Mouse (Mus musculus) bone marrow macrophage, adult 2 months (primary cell): ENCODE data around the gene Cdv3. TPM values are rescaled to one million over a fixed set of nuclear protein-coding genes. Genes with fewer than 3 reads are reported as not detected.
A peak's percentile ranks its signal among the peaks of the same experiment; 100 is the strongest.
"Not testable (repeated sequence)": the region's sequence is repeated elsewhere in the genome, so short reads cannot be mapped to it uniquely, and the experiment has no call there.

Experiments
- H3K27ac ChIP-seq: 2 replicates; pipeline ENCODE4 v1.5.1; 2012; ENCODE audit warnings: low read depth, low read length; ENCODE audit not compliant: insufficient read depth
- H3K4me1 ChIP-seq: 2 replicates; pipeline ENCODE4 v1.6.1; 2012; ENCODE audit warnings: low read length; ENCODE audit not compliant: control insufficient read depth, insufficient read depth
- H3K4me3 ChIP-seq: 2 replicates; pipeline ENCODE4 v1.5.1; 2012; ENCODE audit warnings: mild to moderate bottlenecking, low read length, moderate library complexity; ENCODE audit not compliant: insufficient read depth
- CTCF ChIP-seq: IDR thresholded peaks from 2 replicates; pipeline ENCODE4 v1.5.1; 2012; ENCODE audit warnings: low read depth, mild to moderate bottlenecking, low read length, moderate library complexity
- POLR2A ChIP-seq: IDR thresholded peaks from 2 replicates; pipeline ENCODE4 v1.6.1; 2012; ENCODE audit warnings: mild to moderate bottlenecking, low read depth, low read length, borderline replicate concordance
- polyA plus RNA-seq: library from polyadenylated mRNA; stranded (reverse); fragments of >200 nt; gene quantifications from 2 replicates; pipeline ENCODE4 v1.2.4, GENCODE M21; 2012; ENCODE audit not compliant: missing spikeins, insufficient read depth, insufficient read length

Gene Cdv3
- polyA plus RNA-seq, 1 experiment = 93.1 TPM

- Histone ChIP-seq H3K27ac (no peak overlapping the region), H3K4me3 (no peak overlapping the region), H3K4me1 (peaks cover 29% of the 10 kb centered on the region)
- no peak for TF ChIP-seq CTCF
- TF ChIP-seq POLR2A = no peak
Measured at GRCm38 (mm10) chr9:103372271-103373010, 6.8 kb upstream of the Cdv3 start.

- H3K27ac ChIP-seq = no peak overlapping the region
- no peak for TF ChIP-seq POLR2A
- no peak for TF ChIP-seq CTCF
- peaks cover 43% of the 10 kb centered on the region for H3K4me1 ChIP-seq
- H3K4me3 ChIP-seq = no peak overlapping the region
Measured at GRCm38 (mm10) chr9:103369951-103370350, 4.3 kb upstream of the Cdv3 start.

- Histone ChIP-seq H3K4me3 (peak overlapping the region; percentile 58), H3K27ac (peak overlapping the region; percentile 78), H3K4me1 (peaks cover 32% of the 10 kb centered on the region)
- TF ChIP-seq CTCF (no peak), POLR2A (no peak)
Measured at GRCm38 (mm10) chr9:103366356-103366755, 716 bp upstream of the Cdv3 start.

- Histone ChIP-seq H3K4me1 (peaks cover 27% of the 10 kb centered on the region), H3K4me3 (peak overlapping the region; percentile 86), H3K27ac (peak overlapping the region; percentile 87)
- TF ChIP-seq POLR2A = no peak
- no peak for TF ChIP-seq CTCF
Measured at GRCm38 (mm10) chr9:103364601-103365289, 895 bp downstream of the Cdv3 start.

GRCm38 (mm10) chr9:103363730-103364417, 1.8 kb downstream of the Cdv3 start:
- TF ChIP-seq CTCF = no peak
- Histone ChIP-seq H3K27ac (no peak overlapping the region), H3K4me3 (peak overlapping the region; percentile 86), H3K4me1 (peaks cover 20% of the 10 kb centered on the region)

GRCm38 (mm10) chr9:103363088-103363487, 2.6 kb downstream of the Cdv3 start:
- Histone ChIP-seq H3K4me3 (peak overlapping the region; percentile 86; the same call in 1 of the 2 replicates), H3K4me1 (peaks cover 20% of the 10 kb centered on the region), H3K27ac (no peak overlapping the region)
- no peak for TF ChIP-seq CTCF
- TF ChIP-seq POLR2A = no peak

GRCm38 (mm10) chr9:103360642-103361041, 5.0 kb downstream of the Cdv3 start:
- H3K4me1 ChIP-seq = peaks cover 5% of the 10 kb centered on the region
- TF ChIP-seq CTCF = no peak
- TF ChIP-seq POLR2A = no peak
- H3K4me3 ChIP-seq = no peak overlapping the region
- H3K27ac ChIP-seq = no peak overlapping the region

GRCm38 (mm10) chr9:103358545-103358944, 7.1 kb downstream of the Cdv3 start:
- no peak overlapping the region for H3K27ac ChIP-seq
- peaks cover 5% of the 10 kb centered on the region for H3K4me1 ChIP-seq
- no peak overlapping the region for H3K4me3 ChIP-seq
- TF ChIP-seq POLR2A = no peak
- TF ChIP-seq CTCF = no peak

GRCm38 (mm10) chr9:103357893-103358292, 7.7 kb downstream of the Cdv3 start:
- Histone ChIP-seq H3K27ac (no peak overlapping the region), H3K4me1 (peaks cover 3% of the 10 kb centered on the region), H3K4me3 (no peak overlapping the region)
- TF ChIP-seq CTCF = no peak

- not testable (repeated sequence) for H3K4me3 ChIP-seq, H3K4me1 ChIP-seq
Measured at GRCm38 (mm10) chr9:103353500-103354260, 12.0 kb downstream of the Cdv3 start.

More at GRCm38 (mm10) chr9:103353500-103354260, 12.0 kb downstream of the Cdv3 start:
- not testable (repeated sequence) for H3K27ac ChIP-seq
